Mouse (Mus musculus) spleen, adult 2 months (tissue): ENCODE results near the gene Slit3. TPM values are rescaled to one million over a fixed set of nuclear protein-coding genes. Genes with fewer than 3 reads are reported as not detected.

Experiments used
- DNase-seq, 2 experiments: peaks; one replicate each; pipeline versions ENCODE4 v3.0.0 to v3.0.0-alpha.2; 2012 to 2021; ENCODE audit warnings: low spot score in 2 of 2, low read depth in 1 of 2
- H3K27ac ChIP-seq: fragments of 200-500 bp; 2 replicates; pipeline ENCODE4 v1.5.1; 2012; ENCODE audit warnings: low read length, inconsistent platforms; ENCODE audit not compliant: insufficient read depth
- H3K27me3 ChIP-seq: fragments of 200-500 bp; 2 replicates; pipeline ENCODE4 v1.6.1; 2012; ENCODE audit warnings: mild to moderate bottlenecking, moderate library complexity, low read length, inconsistent platforms; ENCODE audit not compliant: control insufficient read depth, insufficient read depth
- H3K36me3 ChIP-seq: fragments of 200-500 bp; 2 replicates; pipeline ENCODE4 v1.6.1; 2012; ENCODE audit warnings: mild to moderate bottlenecking, low read length, inconsistent platforms; ENCODE audit not compliant: control insufficient read depth, insufficient read depth
- H3K4me1 ChIP-seq: fragments of 200-500 bp; 2 replicates; pipeline ENCODE4 v1.6.1; 2011; ENCODE audit warnings: inconsistent platforms; ENCODE audit not compliant: control insufficient read depth, insufficient read depth, insufficient read length
- H3K4me3 ChIP-seq: fragments of 200-500 bp; 2 replicates; pipeline ENCODE4 v1.5.1; 2011; ENCODE audit warnings: mild to moderate bottlenecking, inconsistent platforms; ENCODE audit not compliant: insufficient read depth, insufficient read length; ENCODE audit errors: extremely low read depth
- CTCF ChIP-seq: fragments of 200-500 bp; IDR thresholded peaks from 2 replicates; pipeline ENCODE4 v1.5.1; 2011; ENCODE audit warnings: mild to moderate bottlenecking, inconsistent platforms; ENCODE audit not compliant: insufficient read depth, insufficient read length, insufficient replicate concordance; ENCODE audit errors: extremely low read depth
- POLR2A ChIP-seq: fragments of 200-500 bp; IDR thresholded peaks from 2 replicates; pipeline ENCODE4 v1.6.1; 2011; ENCODE audit warnings: low read depth, low read length, inconsistent platforms
- WGBS: fragments of 180-500 bp; shearing (Covaris S2); methylation state at CpG from one replicate; pipeline ENCODE4 v1.1.7; 2018; 5-methylcytosine and 5-hydroxymethylcytosine counted together
- polyA plus RNA-seq: library from polyadenylated mRNA; depleted of rRNA; stranded (reverse); fragments of >200 nt; gene quantifications from 2 replicates; pipeline ENCODE4 v1.2.3, GENCODE M21; 2012

Gene Slit3
- polyA plus RNA-seq, 1 experiment, result 6.6 TPM

DNA sequence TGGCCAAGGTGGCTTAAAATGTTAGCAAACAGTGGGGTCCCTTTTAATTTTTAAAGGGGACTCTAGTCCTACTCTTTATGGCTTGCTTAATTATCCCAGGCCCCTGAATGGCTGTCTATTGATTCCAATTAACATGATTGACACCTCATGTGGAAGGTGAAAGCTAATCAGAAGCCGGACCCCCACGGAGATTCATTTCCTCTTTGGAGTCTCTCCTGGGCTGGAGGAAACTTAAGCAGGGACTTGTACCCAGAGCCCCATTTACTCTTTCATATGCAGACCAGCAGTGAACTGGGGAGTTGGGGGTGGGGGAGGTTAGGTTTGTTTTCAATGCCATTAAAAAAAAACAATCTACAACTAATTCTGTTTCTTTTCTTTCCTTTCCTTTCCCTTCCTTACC is 230.4 kb downstream of the Slit3 start:
- no peak for DNase-seq
- TF ChIP-seq CTCF, result no peak
- TF ChIP-seq POLR2A, result no peak
- Histone ChIP-seq H3K4me3 (no peak overlapping the region), H3K4me1 (no peaks in the 10 kb centered on the region), H3K27me3 (no peaks in the 10 kb centered on the region), H3K36me3 (no peaks in the 10 kb centered on the region), H3K27ac (no peak overlapping the region)
- WGBS, result 41% methylated on average over 2 of the region's 2 CpGs

DNA sequence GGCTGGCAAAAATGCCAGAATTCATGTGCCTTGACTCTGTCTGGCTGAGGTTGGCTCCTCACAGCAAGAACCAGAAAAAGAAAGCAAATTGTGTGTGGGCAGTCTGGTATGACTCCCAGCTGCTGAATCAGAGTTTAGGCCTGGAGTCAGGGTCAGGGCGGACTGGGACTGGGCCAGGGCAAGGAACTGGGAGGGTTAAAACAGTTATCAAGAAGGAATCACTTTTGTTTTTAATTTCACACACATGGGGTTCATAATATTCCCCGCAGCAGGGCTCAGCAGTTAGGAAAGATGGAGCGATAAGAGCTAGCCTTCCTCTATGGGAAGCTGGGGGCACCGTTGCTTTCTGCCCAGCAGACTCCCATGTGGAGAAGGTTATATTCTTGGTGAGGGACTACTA is 234.8 kb downstream of the Slit3 start:
- DNase-seq, result no peak
- Histone ChIP-seq H3K27ac (no peak overlapping the region), H3K27me3 (no peaks in the 10 kb centered on the region), H3K4me1 (no peaks in the 10 kb centered on the region), H3K4me3 (no peak overlapping the region), H3K36me3 (no peaks in the 10 kb centered on the region)
- TF ChIP-seq CTCF (no peak), POLR2A (no peak)
- 83% methylated on average over 4 of the region's 4 CpGs for WGBS

DNA sequence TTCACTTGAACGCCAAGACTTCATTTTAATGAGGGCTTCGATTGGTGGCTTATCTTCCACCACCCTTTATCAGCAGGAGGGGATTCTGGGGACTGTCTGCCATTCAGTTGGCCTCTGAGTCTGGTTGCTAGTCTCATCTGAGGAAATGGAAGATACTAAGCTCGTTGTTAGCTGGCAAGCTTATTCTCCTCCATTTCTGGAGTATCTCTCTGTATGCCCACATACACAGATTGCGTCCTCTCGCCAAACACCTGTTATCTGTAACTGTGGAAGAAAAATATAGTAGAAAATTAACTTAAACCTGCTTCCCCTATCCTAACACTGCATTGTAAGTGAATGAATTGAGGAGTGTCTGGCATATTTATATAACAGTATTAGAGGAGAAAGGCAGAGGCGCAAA is 240.0 kb downstream of the Slit3 start:
- no peak overlapping the region for H3K4me3 ChIP-seq
- no peaks in the 10 kb centered on the region for H3K27me3 ChIP-seq
- DNase-seq, result no peak
- TF ChIP-seq POLR2A (no peak), CTCF (no peak)
- 89% methylated on average over 6 of the region's 6 CpGs for WGBS
- H3K27ac ChIP-seq, result no peak overlapping the region
- no peaks in the 10 kb centered on the region for H3K4me1 ChIP-seq
- H3K36me3 ChIP-seq, result no peaks in the 10 kb centered on the region

DNA sequence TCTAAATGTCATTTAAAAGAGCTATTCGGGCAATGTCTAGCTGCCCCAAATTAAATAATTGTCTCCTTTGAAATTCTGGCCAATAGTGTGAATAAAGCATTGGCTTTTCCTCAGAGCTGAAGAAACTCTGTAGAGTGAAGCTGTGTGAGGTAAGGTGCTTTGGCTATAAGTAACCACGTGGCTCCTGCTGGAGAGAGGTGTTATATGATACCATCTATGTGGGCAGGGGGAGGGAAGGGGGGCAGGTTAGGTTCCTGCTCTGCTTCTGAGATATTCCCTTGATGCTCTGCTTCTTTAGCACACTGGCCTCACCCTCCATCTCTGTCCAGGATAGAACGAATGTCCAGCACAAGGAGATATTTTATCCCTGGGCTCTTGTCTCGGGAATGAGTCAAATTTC is 242.0 kb downstream of the Slit3 start:
- Histone ChIP-seq H3K4me1 (no peaks in the 10 kb centered on the region), H3K36me3 (no peaks in the 10 kb centered on the region), H3K4me3 (no peak overlapping the region), H3K27me3 (no peaks in the 10 kb centered on the region), H3K27ac (no peak overlapping the region)
- 69% methylated on average over 4 of the region's 4 CpGs for WGBS
- no peak for DNase-seq
- TF ChIP-seq CTCF (no peak), POLR2A (no peak)

DNA sequence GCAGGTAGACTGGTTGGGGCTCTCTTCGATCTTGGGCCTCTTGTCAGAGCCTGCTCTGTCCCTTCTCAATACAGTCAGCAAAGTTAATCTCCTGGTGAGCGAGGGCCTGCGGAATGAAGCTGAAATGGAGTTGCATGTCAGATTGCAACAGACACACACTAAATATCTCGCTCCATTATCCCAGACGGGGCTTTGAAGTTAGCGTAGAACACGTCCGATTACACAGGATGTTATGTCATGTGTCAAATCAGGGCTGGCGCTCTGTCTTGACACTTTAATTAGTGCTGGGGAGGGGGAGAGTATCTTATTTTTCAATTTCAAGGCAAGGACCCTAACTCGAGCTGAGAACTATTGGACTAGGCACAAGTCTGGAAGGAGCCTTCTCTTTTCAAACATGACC is 243.4 kb downstream of the Slit3 start:
- Histone ChIP-seq H3K36me3 (no peaks in the 10 kb centered on the region), H3K4me3 (no peak overlapping the region), H3K4me1 (no peaks in the 10 kb centered on the region), H3K27ac (no peak overlapping the region), H3K27me3 (no peaks in the 10 kb centered on the region)
- WGBS, result 88% methylated on average over 10 of the region's 10 CpGs
- TF ChIP-seq CTCF (no peak), POLR2A (no peak)
- DNase-seq, result no peak

DNA sequence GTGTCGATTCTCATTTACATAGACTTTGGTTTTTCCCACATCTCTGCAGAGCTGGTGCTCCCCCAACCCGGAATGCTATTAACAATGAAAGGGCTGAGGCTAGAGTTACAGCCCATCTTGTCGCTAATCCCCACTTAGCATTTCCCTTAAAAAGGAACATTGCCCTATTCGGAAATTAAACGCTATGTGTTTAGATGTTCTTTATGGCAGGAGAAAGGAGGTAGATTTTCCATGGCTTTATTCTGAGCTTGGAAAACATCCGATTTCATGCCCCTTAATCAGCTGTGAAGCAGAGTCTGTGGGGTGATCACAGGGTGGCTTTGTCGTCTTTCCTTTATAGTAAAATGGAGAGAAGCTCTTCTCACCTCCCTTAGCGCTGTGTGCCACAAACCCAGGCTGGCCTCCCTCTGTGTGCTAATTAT is 244.5 kb downstream of the Slit3 start:
- 50% methylated on average over 8 of the region's 8 CpGs for WGBS

DNA sequence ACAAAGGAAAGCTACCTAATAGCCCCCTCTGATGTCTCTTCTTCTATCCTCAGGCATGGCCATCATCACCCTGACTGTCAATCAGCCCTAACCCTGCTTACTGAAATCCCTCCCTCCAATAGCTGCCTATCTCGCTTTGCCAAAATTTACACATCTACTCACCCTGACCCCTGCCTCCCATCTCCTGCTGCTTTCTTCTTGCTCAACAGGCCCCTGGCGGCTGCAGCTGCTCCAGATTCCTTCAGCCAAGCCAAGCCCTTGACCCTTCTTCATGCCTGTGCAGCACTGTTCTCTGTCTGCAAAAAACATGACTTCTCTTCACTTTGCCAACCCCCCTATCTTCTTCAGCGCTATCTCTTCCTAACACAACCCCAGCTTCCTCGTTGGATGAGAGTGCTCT is 245.6 kb downstream of the Slit3 start:
- Histone ChIP-seq H3K27ac (no peak overlapping the region), H3K36me3 (no peaks in the 10 kb centered on the region), H3K27me3 (no peaks in the 10 kb centered on the region), H3K4me3 (no peak overlapping the region), H3K4me1 (no peaks in the 10 kb centered on the region)
- TF ChIP-seq CTCF (no peak), POLR2A (no peak)
- 73% methylated on average over 4 of the region's 4 CpGs for WGBS
- DNase-seq, result no peak

More for the DNA sequence above, 244.5 kb downstream of the Slit3 start:
- Histone ChIP-seq H3K4me3 (no peak overlapping the region), H3K27me3 (no peaks in the 10 kb centered on the region), H3K27ac (no peak overlapping the region), H3K36me3 (no peaks in the 10 kb centered on the region), H3K4me1 (no peaks in the 10 kb centered on the region)
- DNase-seq, result no peak
- TF ChIP-seq CTCF (no peak), POLR2A (no peak)
